Comparison of ENCODE assay signal across 9 mouse cellular contexts in the genomic region with DNA sequence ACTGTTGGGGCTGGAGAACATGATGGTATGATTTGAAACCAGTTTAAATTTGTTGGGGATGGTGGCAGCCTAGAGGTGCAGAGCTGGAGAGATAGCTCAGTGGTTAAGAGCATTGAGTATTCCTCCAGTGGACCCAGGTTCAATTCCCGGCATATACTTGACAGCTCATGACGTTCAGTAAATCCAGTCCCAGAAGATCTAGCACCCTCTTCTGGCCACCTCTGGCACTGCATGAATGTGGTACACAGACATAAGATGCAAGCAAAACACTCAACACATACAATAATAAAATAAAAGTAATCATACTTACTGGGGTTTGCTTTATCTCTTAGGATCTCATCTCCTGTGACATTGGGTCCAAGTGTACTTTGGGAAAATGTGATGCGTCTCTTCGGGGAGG. TPM values are rescaled to one million over a fixed set of nuclear protein-coding genes. Genes with fewer than 3 reads are reported as not detected.
DNase-seq lines count a peak whose midpoint lies in the region; ATAC-seq and TF ChIP-seq lines count a peak whose summit lies in the region.
"Had no signal": no experiment of that assay in that cellular context is flagged by ENCODE, and none has a peak within 500 bp of the region (broad histone marks: within the 10 kb centered on the region; RNA-seq: fewer than 3 reads in every experiment).

No protein-coding gene starts in this region.

- peak; percentile 71 for TF ChIP-seq CTCF in heart, adult 2 months (IDR thresholded peaks at IDR 0.05)

- no peak overlapping the region for H3K4me3 ChIP-seq in heart, adult 2 months
- no peak overlapping the region for H3K4me3 ChIP-seq in heart, embryonic 11.5 days (ENCODE audit: low read depth, low read length)

- 67% methylated on average over 4 of the region's 4 CpGs for WGBS in heart, adult 2 months
- 54% methylated on average over 4 of the region's 4 CpGs for WGBS in heart, embryonic 11.5 days (ENCODE audit: insufficient replicate concordance)

- intact Hi-C loops in heart, adult 2 months (cut with DNase I), result no loop called here

- no peak overlapping the region for H3K27ac ChIP-seq in heart, adult 2 months
- H3K27ac ChIP-seq in heart, embryonic 11.5 days (ENCODE audit: low read depth, low read length), result no peak overlapping the region

- no peaks in the 10 kb centered on the region for H3K9me3 ChIP-seq in heart, embryonic 11.5 days (replicated peaks; ENCODE audit: control insufficient read depth, low read length)

- DNase-seq in heart, adult 2 months, result peak; percentile 12 to 42
- DNase-seq in ovary, postnatal 36 days (ENCODE audit: low spot score), result peak; percentile 20
- DNase-seq in ovary, adult 18-20 months (ENCODE audit: low spot score), result no peak
- peak; percentile 30 for DNase-seq in cerebellum, adult 11-12 months
- peak; percentile 26 for DNase-seq in kidney, postnatal 14 days
- peak; percentile 64 for DNase-seq in retina, embryonic 14.5 days (ENCODE audit: low spot score)
- DNase-seq in urinary bladder, postnatal 10 days (ENCODE audit: low spot score), result no peak

- H3K4me1 ChIP-seq in heart, adult 2 months (ENCODE audit: control insufficient read depth, insufficient read depth, low read length), result no peaks in the 10 kb centered on the region; the same call in 1 of the 2 replicates
- H3K4me1 ChIP-seq in heart, embryonic 11.5 days (ENCODE audit: control insufficient read depth, insufficient read depth, low read length), result no peaks in the 10 kb centered on the region

- TF ChIP-seq POLR2A in heart, adult 2 months (IDR thresholded peaks at IDR 0.05; ENCODE audit: insufficient read depth, low read depth, low read length), result no peak

- H3K27me3 ChIP-seq in heart, adult 2 months (ENCODE audit: control insufficient read depth, insufficient read depth, low read length), result no peaks in the 10 kb centered on the region
- no peaks in the 10 kb centered on the region for H3K27me3 ChIP-seq in heart, embryonic 11.5 days (ENCODE audit: control insufficient read depth, insufficient read depth, low read length)

- TF ChIP-seq EP300 in heart, adult 2 months (IDR thresholded peaks at IDR 0.05; ENCODE audit: insufficient read depth, low read depth, low read length), result no peak

- no peak overlapping the region for H3K4me2 ChIP-seq in heart, embryonic 11.5 days

- ATAC-seq in heart, embryonic 11.5 days (replicated peaks; ENCODE audit: insufficient number of reproducible peaks, low FRiP score, low TSS enrichment), result no peak

- no peaks in the 10 kb centered on the region for H3K36me3 ChIP-seq in heart, adult 2 months (ENCODE audit: control insufficient read depth, insufficient read depth, low read length)
- H3K36me3 ChIP-seq in heart, embryonic 11.5 days (ENCODE audit: control insufficient read depth, insufficient read depth, low read length), result no peaks in the 10 kb centered on the region

- H3K9ac ChIP-seq in heart, adult 2 months (ENCODE audit: low read depth, low read length), result no peak overlapping the region
- H3K9ac ChIP-seq in heart, embryonic 11.5 days (ENCODE audit: low read depth, low read length), result no peak overlapping the region

- no peaks in the 10 kb centered on the region for H3K79me2 ChIP-seq in heart, adult 2 months (replicated peaks; ENCODE audit: control insufficient read depth, insufficient read depth, low read length)

RNA-seq across cellular contexts. Expression of gene Dhrs2, which starts 7.3 kb away (rescaled TPM):
- not detected for total RNA-seq in heart, adult 2 months (2021)
- 0.27 TPM in 1 of 2 replicates, not detected in the other for polyA plus RNA-seq in heart, adult 2 months (2012; rRNA removed)
- not detected in 2 replicates for polyA plus RNA-seq in heart, embryonic 11.5 days (2014; fragmentation: Nextera tagmentation; extraction: Ambion mirVana)
- total RNA-seq: left cerebral cortex, postnatal 14 days had no signal

Comparison
In these comparisons a context has a peak if more than half of its experiments do, and no peak if none do; other contexts are left out.
1. DNase-seq: peak in heart, adult 2 months (2 of 2), ovary, postnatal 36 days (single experiment), cerebellum, adult 11-12 months (single experiment), kidney, postnatal 14 days (single experiment) and retina, embryonic 14.5 days (single experiment); none in ovary, adult 18-20 months (single experiment) and urinary bladder, postnatal 10 days (single experiment).